Mouse (Mus musculus) lung, embryonic 16.5 days (tissue): ENCODE measurements around the gene Cog5. TPM values are rescaled to one million over a fixed set of nuclear protein-coding genes. Genes with fewer than 3 reads are reported as not detected.

ENCODE experiments used
- ATAC-seq: fragments of 200-750 bp; cut with Nextera tagmentation; 2 replicates; pipeline ENCODE4 v1.8.0; 2017; ENCODE audit warnings: low read depth, mild to moderate bottlenecking, moderate library complexity
- H3K27ac ChIP-seq: fragments of 300-500 bp; sonication (generic); 2 replicates; pipeline ENCODE4 v1.5.1; 2014; ENCODE audit warnings: mild to moderate bottlenecking, control low read depth, low read length
- H3K27me3 ChIP-seq: fragments of 300-500 bp; sonication (generic); 2 replicates; pipeline ENCODE4 v1.6.1; 2014; ENCODE audit warnings: low read depth, low read length, mixed read lengths; ENCODE audit not compliant: control insufficient read depth, insufficient read depth
- H3K36me3 ChIP-seq: fragments of 300-500 bp; sonication (generic); 2 replicates; pipeline ENCODE4 v1.6.1; 2014; ENCODE audit warnings: low read length; ENCODE audit not compliant: control insufficient read depth, insufficient read depth
- H3K4me1 ChIP-seq: fragments of 300-500 bp; sonication (generic); replicated peaks from 2 replicates; pipeline ENCODE4 v1.6.1; 2014; ENCODE audit warnings: low read length, mixed read lengths; ENCODE audit not compliant: control insufficient read depth, insufficient read depth
- H3K4me2 ChIP-seq: fragments of 300-500 bp; sonication (generic); 2 replicates; pipeline ENCODE4 v1.6.1; 2014; ENCODE audit warnings: low read depth, low read length, control low read depth
- H3K4me3 ChIP-seq: fragments of 300-500 bp; sonication (generic); 2 replicates; pipeline ENCODE4 v1.5.1; 2014; ENCODE audit warnings: mild to moderate bottlenecking, low read length, control low read depth
- H3K9ac ChIP-seq: fragments of 300-500 bp; sonication (generic); 2 replicates; pipeline ENCODE4 v1.6.1; 2014; ENCODE audit warnings: low read length, control low read depth
- H3K9me3 ChIP-seq: fragments of 300-500 bp; sonication (generic); 2 replicates; pipeline ENCODE4 v1.6.1; 2016; ENCODE audit warnings: low read length; ENCODE audit not compliant: control insufficient read depth
- WGBS: fragments of 180-500 bp; shearing (Covaris S2); extraction: QIAGEN DNeasy Blood & Tissue Kit; methylation state at CpG from one replicate; pipeline ENCODE4 v1.1.7; 2014; 5-methylcytosine and 5-hydroxymethylcytosine counted together
- polyA plus RNA-seq: library from polyadenylated mRNA; unstranded; fragments of >200 nt; fragmentation: Nextera tagmentation; extraction: Ambion mirVana; gene quantifications from 2 replicates; pipeline ENCODE4 v1.2.1, GENCODE M21; 2015

Gene Cog5
- polyA plus RNA-seq, 1 experiment from 2014 or later: 27.8 TPM

GRCm38 (mm10) chr12:31947476-31947875, 292.8 kb downstream of the Cog5 start:
- peaks cover 7% of the 10 kb centered on the region; the same call in 1 of the 2 replicates for H3K4me1 ChIP-seq
- H3K27me3 ChIP-seq: no peaks in the 10 kb centered on the region
- H3K9ac ChIP-seq: no peak overlapping the region
- H3K27ac ChIP-seq: no peak overlapping the region
- no peak overlapping the region for H3K4me3 ChIP-seq
- peaks cover 8% of the 10 kb centered on the region; the same call in 1 of the 2 replicates for H3K36me3 ChIP-seq
- no peak overlapping the region for H3K4me2 ChIP-seq
- H3K9me3 ChIP-seq: no peaks in the 10 kb centered on the region
- WGBS: 88% methylated on average over 5 of the region's 5 CpGs
- ATAC-seq: no peak

- peaks cover 7% of the 10 kb centered on the region; the same call in 1 of the 2 replicates for H3K4me1 ChIP-seq
- ATAC-seq: no peak
- H3K9ac ChIP-seq: peak overlapping the region; percentile 93
- no peaks in the 10 kb centered on the region for H3K27me3 ChIP-seq
- WGBS: 21% methylated on average over 7 of the region's 7 CpGs
- H3K4me3 ChIP-seq: peak overlapping the region; percentile 87
- H3K27ac ChIP-seq: peak overlapping the region; percentile 99
- peak overlapping the region; percentile 76 for H3K4me2 ChIP-seq
- peaks cover 2% of the 10 kb centered on the region; the same call in 1 of the 2 replicates for H3K36me3 ChIP-seq
- H3K9me3 ChIP-seq: no peaks in the 10 kb centered on the region
Measured at GRCm38 (mm10) chr12:31948101-31949000, 293.7 kb downstream of the Cog5 start.

DNA sequence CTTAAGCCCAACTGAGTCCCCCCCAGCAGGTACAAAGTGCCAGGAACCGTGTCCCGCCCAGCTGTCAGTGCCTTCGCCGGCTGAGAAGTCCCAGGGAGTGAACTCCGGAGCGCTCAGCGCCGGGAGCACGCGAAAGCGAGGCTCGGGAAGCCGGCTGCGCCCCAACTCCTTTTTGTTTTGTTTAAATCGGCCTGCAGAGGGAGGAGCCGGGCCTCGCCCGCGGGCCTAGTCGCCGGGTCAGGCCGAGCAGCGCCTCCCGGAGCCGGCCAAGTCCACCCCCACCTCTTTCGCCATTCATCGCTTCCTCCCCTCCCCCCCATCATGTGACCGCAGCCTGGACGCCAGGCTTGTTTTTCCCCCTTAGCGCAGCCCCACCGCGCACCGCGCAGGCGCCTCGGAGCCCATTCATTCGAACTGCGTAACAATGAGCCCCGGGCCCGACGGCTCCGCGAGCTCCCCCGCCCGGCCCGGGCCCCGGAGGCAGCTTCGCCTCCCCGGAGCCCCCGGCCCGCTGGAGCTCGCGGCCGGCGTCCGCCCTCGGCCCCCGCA, 294.6 kb downstream of the Cog5 start:
- H3K4me2 ChIP-seq: peak overlapping the region; percentile 76
- no peaks in the 10 kb centered on the region for H3K27me3 ChIP-seq
- no peaks in the 10 kb centered on the region for H3K9me3 ChIP-seq
- peaks cover 7% of the 10 kb centered on the region; the same call in 1 of the 2 replicates for H3K4me1 ChIP-seq
- peak overlapping the region; percentile 87 for H3K4me3 ChIP-seq
- ATAC-seq: peak; percentile 79
- H3K9ac ChIP-seq: peak overlapping the region; percentile 93
- no peaks in the 10 kb centered on the region for H3K36me3 ChIP-seq
- WGBS: under 1% methylated on average over 56 of the region's 58 CpGs
- peak overlapping the region; percentile 99 for H3K27ac ChIP-seq

- under 1% methylated on average over 55 of the region's 71 CpGs for WGBS
- no peaks in the 10 kb centered on the region for H3K36me3 ChIP-seq
- H3K4me1 ChIP-seq: peaks cover 7% of the 10 kb centered on the region; the same call in 1 of the 2 replicates
- ATAC-seq: peak; percentile 96
- peak within 1 kb of the TSS; percentile 93 for H3K9ac ChIP-seq
- no peaks in the 10 kb centered on the region for H3K27me3 ChIP-seq
- H3K4me3 ChIP-seq: peak within 1 kb of the TSS; percentile 87
- H3K9me3 ChIP-seq: no peaks in the 10 kb centered on the region
- H3K27ac ChIP-seq: peak within 1 kb of the TSS; percentile 99
- H3K4me2 ChIP-seq: peak within 1 kb of the TSS; percentile 76
Measured at GRCm38 (mm10) chr12:31949759-31950658, 295.3 kb downstream of the Cog5 start, which contains the start of gene Hbp1. Gene Hbp1, minus strand, starts transcription at chr12:31950535.

GRCm38 (mm10) chr12:31950659-31951031, 296.0 kb downstream of the Cog5 start:
- Histone ChIP-seq H3K27me3 (no peaks in the 10 kb centered on the region), H3K4me2 (peak overlapping the region; percentile 66), H3K9ac (peak overlapping the region; percentile 62), H3K4me1 (peaks cover 7% of the 10 kb centered on the region; the same call in 1 of the 2 replicates), H3K4me3 (peak overlapping the region; percentile 51), H3K27ac (peak overlapping the region; percentile 88), H3K9me3 (no peaks in the 10 kb centered on the region), H3K36me3 (no peaks in the 10 kb centered on the region)
- ATAC-seq: no peak
- 2% methylated on average over 9 of the region's 9 CpGs for WGBS

- Histone ChIP-seq H3K36me3 (no peaks in the 10 kb centered on the region), H3K27ac (no peak overlapping the region), H3K4me2 (no peak overlapping the region), H3K4me1 (0 out of 2 replicates have a peak, but pooled peaks cover 4% of the 10 kb centered on the region), H3K9ac (no peak overlapping the region), H3K9me3 (no peaks in the 10 kb centered on the region), H3K27me3 (no peaks in the 10 kb centered on the region), H3K4me3 (no peak overlapping the region)
- ATAC-seq: no peak
- 80% methylated on average over 4 of the region's 4 CpGs for WGBS
Measured at GRCm38 (mm10) chr12:31955843-31956242, 301.2 kb downstream of the Cog5 start.

DNA sequence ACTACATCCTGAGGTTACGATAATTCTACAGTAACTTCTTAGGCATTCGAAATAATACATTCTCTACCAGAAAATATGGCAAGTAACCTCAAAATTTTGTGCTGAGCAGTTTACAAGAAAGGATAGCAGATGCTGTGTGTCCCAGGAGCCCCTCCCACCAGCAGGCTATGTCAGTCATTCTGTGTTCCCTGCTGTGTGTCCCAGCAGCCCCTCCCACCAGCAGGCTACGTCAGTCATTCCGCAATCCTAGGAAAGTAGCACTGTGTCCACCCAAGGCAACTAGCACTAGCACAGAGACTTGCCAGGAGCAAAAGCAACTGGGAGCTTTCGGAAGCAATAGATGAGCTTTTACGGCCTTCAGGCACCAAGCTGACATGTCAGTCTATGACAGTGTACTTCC, 309.4 kb downstream of the Cog5 start:
- no peaks in the 10 kb centered on the region for H3K27me3 ChIP-seq
- peaks cover 4% of the 10 kb centered on the region for H3K4me1 ChIP-seq
- H3K4me2 ChIP-seq: no peak overlapping the region
- H3K9me3 ChIP-seq: no peaks in the 10 kb centered on the region
- no peak overlapping the region for H3K4me3 ChIP-seq
- H3K36me3 ChIP-seq: no peaks in the 10 kb centered on the region
- WGBS: 94% methylated on average over 6 of the region's 6 CpGs
- ATAC-seq: no peak
- H3K9ac ChIP-seq: no peak overlapping the region
- H3K27ac ChIP-seq: no peak overlapping the region

GRCm38 (mm10) chr12:31965517-31966212, 311.0 kb downstream of the Cog5 start:
- no peak overlapping the region for H3K9ac ChIP-seq
- H3K4me3 ChIP-seq: no peak overlapping the region
- peaks cover 4% of the 10 kb centered on the region for H3K4me1 ChIP-seq
- no peaks in the 10 kb centered on the region for H3K27me3 ChIP-seq
- H3K27ac ChIP-seq: no peak overlapping the region
- H3K36me3 ChIP-seq: no peaks in the 10 kb centered on the region
- 88% methylated on average over 12 of the region's 12 CpGs for WGBS
- no peak for ATAC-seq
- no peaks in the 10 kb centered on the region for H3K9me3 ChIP-seq
- H3K4me2 ChIP-seq: no peak overlapping the region
